Mouse (Mus musculus) MEL (cell line): Measurements from ENCODE around the gene Fgfr2. TPM values are rescaled to one million over a fixed set of nuclear protein-coding genes. Genes with fewer than 3 reads are reported as not detected.

Experiments used
- DNase-seq: peaks from one replicate; pipeline ENCODE4 v3.0.0; 2011; ENCODE audit warnings: low read depth, low spot score
- H3K27ac ChIP-seq: 2 replicates; pipeline ENCODE4 v1.5.1; 2012; ENCODE audit warnings: low read depth, mild to moderate bottlenecking, control low read depth, low read length, moderate library complexity; ENCODE audit not compliant: control insufficient read depth
- H3K27me3 ChIP-seq, 2 experiments: fragments of 150-350 bp in 1 of 2; sonication (generic) in 1 of 2; 2 replicates each; pipeline ENCODE4 v1.6.1; 2012; ENCODE audit warnings: low read length in 2 of 2, mild to moderate bottlenecking in 2 of 2, improper control_type of control experiment in 1 of 2, moderate library complexity in 1 of 2; ENCODE audit not compliant: insufficient read depth in 2 of 2, control insufficient read depth in 1 of 2
- H3K36me3 ChIP-seq, 2 experiments: 2 replicates each; pipeline ENCODE4 v1.6.1; 2012 to 2014; ENCODE audit warnings: low read length in 2 of 2, improper control_type of control experiment in 1 of 2, inconsistent platforms in 1 of 2, mild to moderate bottlenecking in 1 of 2; ENCODE audit not compliant: insufficient read depth in 2 of 2, control insufficient read depth in 1 of 2
- H3K4me1 ChIP-seq, 2 experiments: fragments of 150-350 bp in 1 of 2; sonication (generic) in 1 of 2; 2 replicates each; pipeline ENCODE4 v1.6.1; 2012; ENCODE audit warnings: low read length in 2 of 2, improper control_type of control experiment in 1 of 2, mild to moderate bottlenecking in 1 of 2; ENCODE audit not compliant: insufficient read depth in 2 of 2, control insufficient read depth in 1 of 2
- H3K4me3 ChIP-seq, 2 experiments: fragments of 150-350 bp in 1 of 2; sonication (generic) in 1 of 2; 2 replicates each; pipeline ENCODE4 v1.5.1; 2012; ENCODE audit warnings: low read depth in 2 of 2, low read length in 2 of 2, mild to moderate bottlenecking in 2 of 2, moderate library complexity in 2 of 2, control low read depth in 1 of 2, improper control_type of control experiment in 1 of 2; ENCODE audit not compliant: control insufficient read depth in 1 of 2, insufficient read depth in 1 of 2
- H3K79me2 ChIP-seq: 2 replicates; pipeline ENCODE4 v1.6.1; 2012; ENCODE audit warnings: mild to moderate bottlenecking, low read length, moderate library complexity; ENCODE audit not compliant: control insufficient read depth, poor library complexity, insufficient read depth
- H3K9ac ChIP-seq: 2 replicates; pipeline ENCODE4 v1.6.1; 2012; ENCODE audit warnings: low read depth, mild to moderate bottlenecking, control low read depth, low read length, moderate library complexity; ENCODE audit not compliant: control insufficient read depth, poor library complexity, severe bottlenecking
- H3K9me3 ChIP-seq: fragments of 150-350 bp; sonication (generic); replicated peaks from 2 replicates; pipeline ENCODE4 v1.6.1; 2012; ENCODE audit warnings: mild to moderate bottlenecking, low read length, improper control_type of control experiment, moderate library complexity; ENCODE audit not compliant: insufficient read depth
- CHD1 ChIP-seq: IDR thresholded peaks from 2 replicates; pipeline ENCODE4 v1.6.1; 2012; ENCODE audit warnings: low read depth, mild to moderate bottlenecking, inconsistent platforms, low read length, improper control_type of control experiment
- CTCF ChIP-seq, 3 experiments: IDR thresholded peaks in 2 of 3; conservative IDR thresholded peaks in 1 of 3; 2 replicates each; pipeline ENCODE4 v1.5.1; 2011 to 2012; ENCODE audit warnings: low read length in 3 of 3, low read depth in 2 of 3, mild to moderate bottlenecking in 2 of 3, improper control_type of control experiment in 1 of 3, inconsistent platforms in 1 of 3, mixed read lengths in 1 of 3, moderate library complexity in 1 of 3; ENCODE audit not compliant: control insufficient read depth in 1 of 3, insufficient read depth in 1 of 3, poor library complexity in 1 of 3, severe bottlenecking in 1 of 3
- E2F4 ChIP-seq: IDR thresholded peaks from 2 replicates; pipeline ENCODE4 v1.6.1; 2011; ENCODE audit warnings: low read depth, low read length, improper control_type of control experiment, borderline replicate concordance
- ELF1 ChIP-seq: IDR thresholded peaks from 2 replicates; pipeline ENCODE4 v1.6.1; 2014; ENCODE audit warnings: low read depth, mild to moderate bottlenecking, inconsistent platforms, low read length, improper control_type of control experiment, moderate library complexity
- HCFC1 ChIP-seq: IDR thresholded peaks from 2 replicates; pipeline ENCODE4 v1.6.1; 2012; ENCODE audit warnings: low read depth, mild to moderate bottlenecking, inconsistent platforms, low read length, improper control_type of control experiment, moderate library complexity
- JUND ChIP-seq: IDR thresholded peaks from 2 replicates; pipeline ENCODE4 v1.6.1; 2011; ENCODE audit warnings: low read depth, mild to moderate bottlenecking, improper control_type of control experiment, low read length
- KAT2A ChIP-seq: conservative IDR thresholded peaks from 2 replicates; pipeline ENCODE4 v1.6.1; 2012; ENCODE audit warnings: low read depth, low read length, improper control_type of control experiment, inconsistent platforms
- MAFK ChIP-seq: IDR thresholded peaks from 2 replicates; pipeline ENCODE4 v1.6.1; 2011; ENCODE audit warnings: low read depth, mild to moderate bottlenecking, low read length, improper control_type of control experiment, borderline replicate concordance
- MAX ChIP-seq: IDR thresholded peaks from 2 replicates; pipeline ENCODE4 v1.6.1; 2011; ENCODE audit warnings: low read length, improper control_type of control experiment
- MAZ ChIP-seq: IDR thresholded peaks from 2 replicates; pipeline ENCODE4 v1.6.1; 2012; ENCODE audit warnings: low read depth, mild to moderate bottlenecking, inconsistent platforms, low read length, improper control_type of control experiment
- MEF2A ChIP-seq: IDR thresholded peaks from 2 replicates; pipeline ENCODE4 v1.6.1; 2014; ENCODE audit warnings: low read depth, mild to moderate bottlenecking, inconsistent platforms, low read length, improper control_type of control experiment; ENCODE audit not compliant: poor library complexity, insufficient replicate concordance, severe bottlenecking; ENCODE audit errors: extremely low read depth
- MYB ChIP-seq: IDR thresholded peaks from 2 replicates; pipeline ENCODE4 v1.6.1; 2011; ENCODE audit warnings: mild to moderate bottlenecking, low read depth, low read length, improper control_type of control experiment
- POLR2AphosphoS5 ChIP-seq: IDR thresholded peaks from 2 replicates; pipeline ENCODE4 v1.6.1; 2012; ENCODE audit warnings: low read depth, borderline replicate concordance, mild to moderate bottlenecking, inconsistent platforms, low read length, moderate library complexity, mixed read lengths
- TAL1 ChIP-seq: IDR thresholded peaks from 2 replicates; pipeline ENCODE4 v1.6.1; 2012; ENCODE audit warnings: mild to moderate bottlenecking, inconsistent platforms, low read length, moderate library complexity, mixed read lengths
- TBP ChIP-seq: IDR thresholded peaks from 2 replicates; pipeline ENCODE4 v1.8.0; 2011; ENCODE audit warnings: low read depth, low read length, improper control_type of control experiment
- UBTF ChIP-seq: IDR thresholded peaks from 2 replicates; pipeline ENCODE4 v1.6.1; 2012; ENCODE audit warnings: low read depth, mild to moderate bottlenecking, inconsistent platforms, low read length, improper control_type of control experiment, moderate library complexity, borderline replicate concordance; ENCODE audit not compliant: insufficient read depth
- USF1 ChIP-seq: IDR thresholded peaks from 2 replicates; pipeline ENCODE4 v1.6.1; 2014; ENCODE audit warnings: low read depth, mild to moderate bottlenecking, inconsistent platforms, low read length, improper control_type of control experiment, moderate library complexity
- USF2 ChIP-seq, 2 experiments: IDR thresholded peaks; 2 replicates each; pipeline ENCODE4 v1.6.1; 2011 to 2012; ENCODE audit warnings: improper control_type of control experiment in 2 of 2, low read length in 2 of 2, borderline replicate concordance in 1 of 2, inconsistent platforms in 1 of 2, low read depth in 1 of 2, mild to moderate bottlenecking in 1 of 2; ENCODE audit not compliant: insufficient read depth in 1 of 2
- ZC3H11A ChIP-seq: IDR thresholded peaks from 2 replicates; pipeline ENCODE4 v1.6.1; 2012; ENCODE audit warnings: low read depth, mild to moderate bottlenecking, inconsistent platforms, low read length, improper control_type of control experiment
- ZKSCAN1 ChIP-seq: IDR thresholded peaks from 2 replicates; pipeline ENCODE4 v1.6.1; 2012; ENCODE audit warnings: low read depth, mild to moderate bottlenecking, inconsistent platforms, low read length, improper control_type of control experiment, moderate library complexity
- ZMIZ1 ChIP-seq: IDR thresholded peaks from 2 replicates; pipeline ENCODE4 v1.6.1; 2012; ENCODE audit warnings: low read depth, mild to moderate bottlenecking, inconsistent platforms, low read length, improper control_type of control experiment, moderate library complexity
- polyA plus RNA-seq, 2 experiments: library from polyadenylated mRNA; stranded (reverse) in 1 of 2; unstranded in 1 of 2; fragments of >175 nt in 1 of 2; fragments of >200 nt in 1 of 2; gene quantifications; 2 replicates each; pipeline versions ENCODE4 v1.2.1 to v1.2.4; 2012; ENCODE audit warnings: low replicate concordance in 2 of 2, low read depth in 1 of 2; ENCODE audit not compliant: insufficient read length in 2 of 2, insufficient read depth in 1 of 2, missing spikeins in 1 of 2
- total RNA-seq: library from RNA; depleted of rRNA; stranded (reverse); fragments of 300-350 nt; gene quantifications from 2 replicates; pipeline ENCODE4 v1.2.3, GENCODE M21; 2012

Gene Fgfr2
- total and polyA plus RNA-seq, 3 experiments, result not detected

DNA sequence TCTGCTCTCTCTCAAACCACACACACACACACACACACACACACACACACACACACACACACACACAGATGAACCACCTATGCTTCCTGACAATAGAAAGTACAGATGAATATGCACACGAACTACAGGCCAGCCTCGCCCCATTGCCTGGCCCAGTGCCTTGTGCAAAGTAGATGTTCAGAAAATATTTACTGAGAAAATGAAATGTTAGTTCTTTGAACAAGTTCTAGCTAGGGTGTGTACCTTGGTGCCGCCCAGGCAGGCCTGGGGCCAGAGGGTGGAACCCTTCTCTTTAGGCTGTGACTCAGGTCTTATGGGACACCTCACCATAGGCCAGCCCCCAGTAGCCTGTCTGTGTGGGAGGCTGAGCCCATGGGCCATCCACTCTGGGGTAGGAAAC, 891.7 kb downstream of the Fgfr2 start:
- TF ChIP-seq UBTF (no peak), CHD1 (no peak), HCFC1 (no peak), USF2 (IDR thresholded peaks at IDR 0.05; ENCODE audit: borderline replicate concordance in 1 of 2, insufficient read depth in 1 of 2, low read depth in 1 of 2, low read length in 2 of 2) (no peak), ZMIZ1 (no peak), MYB (no peak), MAZ (no peak), TBP (no peak), ELF1 (no peak), CTCF (IDR thresholded peaks at IDR 0.05 in 2 of 3, conservative IDR thresholded peaks at IDR 0.05 in 1 of 3; ENCODE audit: control insufficient read depth in 1 of 3, insufficient read depth in 1 of 3, low read depth in 2 of 3, low read length in 3 of 3, poor library complexity in 1 of 3, severe bottlenecking in 1 of 3) (no peak), ZKSCAN1 (no peak), TAL1 (no peak), MEF2A (no peak), KAT2A (no peak)
- no peaks in the 10 kb centered on the region for H3K27me3 ChIP-seq

DNA sequence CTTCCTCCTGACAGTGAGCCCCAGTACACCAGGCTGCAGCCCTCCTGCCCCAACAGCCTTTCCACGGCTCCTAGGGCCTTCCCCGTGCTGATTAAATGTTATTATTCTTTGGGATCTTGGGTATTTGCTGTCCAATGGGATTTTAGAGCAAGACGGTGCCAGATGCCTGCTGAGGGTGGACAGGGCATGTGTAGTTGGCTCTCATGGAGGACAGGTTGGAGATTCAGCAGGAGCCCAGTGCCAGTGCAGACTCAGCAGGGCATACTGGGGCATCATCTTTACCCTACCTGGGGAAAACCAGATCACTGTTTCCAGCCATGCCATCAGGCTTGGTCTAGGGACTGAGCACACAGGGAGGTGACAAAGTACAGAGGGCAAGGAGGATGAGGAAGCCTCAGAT, 892.2 kb downstream of the Fgfr2 start:
- Histone ChIP-seq H3K9me3 (no peaks in the 10 kb centered on the region), H3K27me3 (no peaks in the 10 kb centered on the region), H3K27ac (no peak overlapping the region), H3K9ac (no peak overlapping the region), H3K79me2 (no peaks in the 10 kb centered on the region), H3K36me3 (peaks cover 0 to 5% of the 10 kb centered on the region in 2 experiments; a peak in 3 of 4 replicates), H3K4me3 (no peak overlapping the region), H3K4me1 (peaks cover 4 to 23% of the 10 kb centered on the region in 2 experiments; a peak in 3 of 4 replicates)
- TF ChIP-seq TAL1, result no peak
- TF ChIP-seq ZMIZ1, result no peak
- TF ChIP-seq TBP, result no peak
- no peak for TF ChIP-seq USF1
- TF ChIP-seq ELF1, result no peak
- no peak for TF ChIP-seq MAX
- TF ChIP-seq POLR2AphosphoS5, result no peak
- no peak for TF ChIP-seq KAT2A
- TF ChIP-seq MAFK, result no peak
- TF ChIP-seq JUND, result no peak
- no peak for TF ChIP-seq ZC3H11A
- no peak for TF ChIP-seq CTCF (IDR thresholded peaks at IDR 0.05 in 2 of 3, conservative IDR thresholded peaks at IDR 0.05 in 1 of 3; ENCODE audit: control insufficient read depth in 1 of 3, insufficient read depth in 1 of 3, low read depth in 2 of 3, low read length in 3 of 3, poor library complexity in 1 of 3, severe bottlenecking in 1 of 3)
- TF ChIP-seq CHD1, result no peak
- TF ChIP-seq E2F4, result no peak
- TF ChIP-seq MYB, result no peak
- TF ChIP-seq MEF2A, result no peak
- no peak for TF ChIP-seq UBTF
- no peak for DNase-seq

More for the DNA sequence above, 891.7 kb downstream of the Fgfr2 start:
- H3K4me3 ChIP-seq, result no peak overlapping the region
- H3K4me1 ChIP-seq, result peaks cover 4 to 23% of the 10 kb centered on the region in 2 experiments; a peak in 3 of 4 replicates
- H3K9me3 ChIP-seq, result no peaks in the 10 kb centered on the region
- no peak overlapping the region for H3K9ac ChIP-seq
- peak; percentile 34 for DNase-seq
- H3K36me3 ChIP-seq, result peaks cover 0 to 5% of the 10 kb centered on the region in 2 experiments; a peak in 3 of 4 replicates
- no peak overlapping the region for H3K27ac ChIP-seq
- no peaks in the 10 kb centered on the region for H3K79me2 ChIP-seq
